Mouse (Mus musculus) bone marrow macrophage, adult 2 months (primary cell): ENCODE data around the gene Diaph3.

ENCODE experiments used
- CTCF ChIP-seq: IDR thresholded peaks from 2 replicates; pipeline ENCODE4 v1.5.1; 2012; ENCODE audit warnings: low read depth, mild to moderate bottlenecking, low read length, moderate library complexity
- POLR2A ChIP-seq: IDR thresholded peaks from 2 replicates; pipeline ENCODE4 v1.6.1; 2012; ENCODE audit warnings: mild to moderate bottlenecking, low read depth, low read length, borderline replicate concordance

DNA sequence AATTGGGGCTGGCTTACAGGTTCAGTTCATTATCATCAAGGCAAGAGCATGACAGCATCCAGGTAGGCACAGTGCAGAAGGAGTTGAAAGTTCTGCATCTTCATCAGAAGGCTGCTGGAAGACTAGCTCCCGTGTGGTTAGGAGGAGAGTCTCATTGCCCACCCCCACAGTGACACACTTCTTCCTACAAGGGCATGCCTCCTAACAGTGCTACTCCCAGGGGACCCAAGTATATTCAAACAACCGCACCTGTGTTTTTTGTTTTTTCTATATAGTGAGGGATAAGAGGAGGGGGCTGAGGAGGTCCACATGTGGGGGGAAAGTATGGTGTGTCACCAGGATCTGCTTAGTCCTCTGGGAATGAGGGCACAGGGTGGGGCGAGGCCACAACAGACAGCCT lies 4.3 kb upstream of the Diaph3 start:
- TF ChIP-seq POLR2A = no peak
- no peak for TF ChIP-seq CTCF
